Mouse (Mus musculus) midbrain, embryonic 10.5 days (tissue): ENCODE data around the gene Ift140. TPM values are rescaled to one million over a fixed set of nuclear protein-coding genes. Genes with fewer than 3 reads are reported as not detected.
A peak's percentile ranks its signal among the peaks of the same experiment; 100 is the strongest.

Experiments
- DNase-seq: peaks from one replicate; pipeline ENCODE4 v3.0.0-alpha.2; 2017; ENCODE audit warnings: low spot score
- H3K27ac ChIP-seq: fragments of 300-500 bp; sonication (generic); replicated peaks from 2 replicates; pipeline ENCODE4 v1.5.1; 2016; ENCODE audit warnings: mild to moderate bottlenecking
- H3K27me3 ChIP-seq: fragments of 300-500 bp; sonication (generic); 2 replicates; pipeline ENCODE4 v1.6.1; 2016; ENCODE audit warnings: low read depth, mild to moderate bottlenecking; ENCODE audit not compliant: poor library complexity, severe bottlenecking
- H3K36me3 ChIP-seq: fragments of 300-500 bp; sonication (generic); 2 replicates; pipeline ENCODE4 v1.6.1; 2016; ENCODE audit warnings: mild to moderate bottlenecking, moderate library complexity
- H3K4me1 ChIP-seq: fragments of 300-500 bp; sonication (generic); 2 replicates; pipeline ENCODE4 v1.6.1; 2016
- H3K4me3 ChIP-seq: fragments of 300-500 bp; sonication (generic); 2 replicates; pipeline ENCODE4 v1.5.1; 2016; ENCODE audit warnings: mild to moderate bottlenecking, moderate library complexity
- H3K9me3 ChIP-seq: fragments of 300-500 bp; sonication (generic); replicated peaks from 2 replicates; pipeline ENCODE4 v1.6.1; 2016; ENCODE audit warnings: mild to moderate bottlenecking
- WGBS: fragments of 180-500 bp; shearing (Covaris S2); methylation state at CpG from one replicate; pipeline ENCODE4 v1.1.7; 2016; 5-methylcytosine and 5-hydroxymethylcytosine counted together
- polyA plus RNA-seq: library from polyadenylated mRNA; unstranded; fragments of >200 nt; fragmentation: Nextera tagmentation; extraction: Ambion mirVana; gene quantifications from 2 replicates; pipeline ENCODE4 v1.2.1, GENCODE M21; 2016

Ift140 gene
- polyA plus RNA-seq, 1 experiment from 2014 or later: 27.0 TPM

DNA sequence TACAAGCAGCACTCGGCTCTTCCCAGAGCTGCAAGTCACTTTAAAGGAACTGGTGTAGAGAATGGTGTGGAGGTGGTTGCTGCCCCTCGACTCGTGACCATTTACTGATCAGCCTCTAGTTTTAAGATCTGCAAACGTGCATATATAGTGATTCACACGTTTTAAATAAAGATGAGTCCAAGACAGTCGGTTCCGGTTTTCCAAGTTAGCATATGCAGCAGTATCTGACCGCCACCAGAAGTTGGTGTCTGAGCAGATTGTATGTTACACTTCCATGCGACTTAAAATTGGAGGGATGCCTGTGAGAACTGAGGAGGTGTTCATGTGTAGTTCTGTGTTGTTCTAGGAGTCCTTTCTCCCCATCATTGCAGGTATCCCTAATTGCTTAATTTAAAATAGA, 37.4 kb downstream of the Ift140 start:
- 86% methylated on average over 9 of the region's 9 CpGs for WGBS
- H3K4me1 ChIP-seq: no peaks in the 10 kb centered on the region
- H3K9me3 ChIP-seq: no peaks in the 10 kb centered on the region
- no peaks in the 10 kb centered on the region for H3K27me3 ChIP-seq
- H3K36me3 ChIP-seq: peaks cover 76% of the 10 kb centered on the region
- no peak overlapping the region for H3K27ac ChIP-seq
- H3K4me3 ChIP-seq: no peak overlapping the region
- no peak for DNase-seq

DNA sequence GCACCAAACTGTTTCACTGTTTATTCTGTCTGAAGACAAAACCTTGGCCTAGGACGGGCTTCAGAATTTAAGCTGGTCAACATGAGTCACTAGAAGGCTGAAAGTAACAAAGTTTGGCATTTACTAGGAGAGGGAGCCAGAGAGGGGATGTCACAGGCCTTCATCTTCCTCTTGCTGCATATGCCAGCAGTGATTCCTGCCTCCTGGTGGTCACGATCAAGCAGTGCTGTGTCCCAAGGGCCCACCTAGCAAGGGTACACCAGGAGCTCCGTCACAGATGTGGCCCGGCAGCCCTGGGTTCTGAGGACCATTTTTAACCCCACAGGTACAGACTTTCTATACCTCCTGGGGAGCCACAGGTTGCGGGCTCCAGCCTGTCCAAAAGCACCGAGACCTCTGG, 41.2 kb downstream of the Ift140 start:
- 85% methylated on average over 6 of the region's 6 CpGs for WGBS
- Histone ChIP-seq H3K4me1 (no peaks in the 10 kb centered on the region), H3K9me3 (no peaks in the 10 kb centered on the region), H3K27ac (no peak overlapping the region), H3K36me3 (peaks cover 80% of the 10 kb centered on the region), H3K27me3 (no peaks in the 10 kb centered on the region), H3K4me3 (no peak overlapping the region)
- no peak for DNase-seq

GRCm38 (mm10) chr17:25063261-25063660, 47.4 kb downstream of the Ift140 start:
- Histone ChIP-seq H3K27me3 (no peaks in the 10 kb centered on the region), H3K27ac (no peak overlapping the region), H3K4me3 (no peak overlapping the region), H3K36me3 (peaks cover 69% of the 10 kb centered on the region), H3K4me1 (no peaks in the 10 kb centered on the region), H3K9me3 (no peaks in the 10 kb centered on the region)
- WGBS: 91% methylated on average over 4 of the region's 4 CpGs
- no peak for DNase-seq

GRCm38 (mm10) chr17:25063872-25064271, 48.0 kb downstream of the Ift140 start:
- DNase-seq: no peak
- H3K27ac ChIP-seq: no peak overlapping the region
- no peaks in the 10 kb centered on the region for H3K27me3 ChIP-seq
- H3K9me3 ChIP-seq: no peaks in the 10 kb centered on the region
- peaks cover 63% of the 10 kb centered on the region for H3K36me3 ChIP-seq
- no peak overlapping the region for H3K4me3 ChIP-seq
- 94% methylated on average over 12 of the region's 12 CpGs for WGBS
- H3K4me1 ChIP-seq: no peaks in the 10 kb centered on the region

DNA sequence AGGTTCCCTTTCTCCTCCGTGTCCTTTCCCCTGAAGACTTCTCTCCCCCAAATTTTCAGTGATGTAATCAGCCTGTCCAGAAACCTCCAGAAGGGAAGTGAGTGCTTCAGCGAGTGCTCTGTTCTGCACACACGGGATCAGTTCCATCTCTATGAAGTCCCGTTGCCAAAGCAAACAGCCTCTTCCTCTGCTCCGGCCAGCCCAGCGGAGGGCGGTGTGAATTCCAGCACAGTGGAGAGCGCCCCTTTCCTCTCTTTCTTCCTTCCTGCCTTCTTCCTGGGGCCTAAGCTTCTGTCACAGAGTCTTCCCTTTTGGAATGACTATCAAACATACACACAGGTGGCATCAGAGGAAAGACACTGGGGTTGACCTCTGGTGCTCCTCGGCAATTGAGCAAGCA, 48.5 kb downstream of the Ift140 start:
- WGBS: 79% methylated on average over 9 of the region's 9 CpGs

GRCm38 (mm10) chr17:25065189-25065588, 49.3 kb downstream of the Ift140 start:
- DNase-seq: no peak
- Histone ChIP-seq H3K4me1 (no peaks in the 10 kb centered on the region), H3K4me3 (no peak overlapping the region), H3K36me3 (peaks cover 60% of the 10 kb centered on the region), H3K9me3 (no peaks in the 10 kb centered on the region), H3K27me3 (no peaks in the 10 kb centered on the region), H3K27ac (no peak overlapping the region)
- WGBS: 89% methylated on average over 3 of the region's 3 CpGs

More for the DNA sequence above, 48.5 kb downstream of the Ift140 start:
- no peaks in the 10 kb centered on the region for H3K9me3 ChIP-seq
- H3K4me1 ChIP-seq: no peaks in the 10 kb centered on the region
- H3K27me3 ChIP-seq: no peaks in the 10 kb centered on the region
- no peak for DNase-seq
- no peak overlapping the region for H3K27ac ChIP-seq
- H3K4me3 ChIP-seq: no peak overlapping the region
- peaks cover 62% of the 10 kb centered on the region for H3K36me3 ChIP-seq

- no peak for DNase-seq
- H3K4me1 ChIP-seq: no peaks in the 10 kb centered on the region
- no peaks in the 10 kb centered on the region for H3K9me3 ChIP-seq
- no peaks in the 10 kb centered on the region for H3K27me3 ChIP-seq
- 90% methylated on average over 7 of the region's 7 CpGs for WGBS
- no peak overlapping the region for H3K27ac ChIP-seq
- H3K36me3 ChIP-seq: peaks cover 51% of the 10 kb centered on the region
- H3K4me3 ChIP-seq: no peak overlapping the region
Measured at GRCm38 (mm10) chr17:25066595-25066994, 50.7 kb downstream of the Ift140 start.

- Histone ChIP-seq H3K36me3 (peaks cover 43% of the 10 kb centered on the region), H3K9me3 (no peaks in the 10 kb centered on the region), H3K4me1 (no peaks in the 10 kb centered on the region), H3K27ac (no peak overlapping the region), H3K4me3 (no peak overlapping the region), H3K27me3 (no peaks in the 10 kb centered on the region)
- no peak for DNase-seq
- WGBS: 82% methylated on average over 8 of the region's 8 CpGs
Measured at GRCm38 (mm10) chr17:25067442-25067851, 51.6 kb downstream of the Ift140 start.

- Histone ChIP-seq H3K9me3 (no peaks in the 10 kb centered on the region), H3K4me1 (no peaks in the 10 kb centered on the region), H3K36me3 (peaks cover 33% of the 10 kb centered on the region), H3K27me3 (no peaks in the 10 kb centered on the region), H3K4me3 (no peak overlapping the region), H3K27ac (no peak overlapping the region)
- DNase-seq: no peak
- WGBS: 76% methylated on average over 2 of the region's 2 CpGs
Measured at GRCm38 (mm10) chr17:25068690-25069089, 52.8 kb downstream of the Ift140 start.

DNA sequence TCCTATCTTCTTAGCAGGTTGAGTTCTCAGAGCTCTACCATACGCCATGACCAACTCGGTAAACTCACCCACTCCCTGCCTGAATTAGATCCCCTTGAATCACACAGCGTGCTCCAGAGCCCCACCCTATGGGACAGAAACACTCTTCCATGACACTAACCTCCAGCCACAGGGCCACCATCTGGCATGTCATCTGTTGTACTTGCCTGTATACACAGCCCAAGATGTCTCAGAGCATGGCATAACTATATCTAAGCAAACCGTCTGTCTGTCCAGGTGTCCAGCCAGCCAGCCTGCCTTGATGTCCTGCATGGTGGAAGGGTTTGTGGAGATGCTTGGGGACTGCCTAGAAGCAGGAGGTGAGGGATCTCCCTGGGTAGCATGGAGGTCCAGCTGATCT, 61.0 kb downstream of the Ift140 start:
- Histone ChIP-seq H3K27ac (no peak overlapping the region), H3K36me3 (peaks cover 18% of the 10 kb centered on the region), H3K9me3 (no peaks in the 10 kb centered on the region), H3K27me3 (no peaks in the 10 kb centered on the region), H3K4me3 (no peak overlapping the region), H3K4me1 (no peaks in the 10 kb centered on the region)
- WGBS: 92% methylated on average over 4 of the region's 4 CpGs
- DNase-seq: no peak

- no peak overlapping the region for H3K27ac ChIP-seq
- DNase-seq: no peak
- WGBS: 86% methylated on average over 13 of the region's 13 CpGs
Measured at GRCm38 (mm10) chr17:25077771-25078372, 62.0 kb downstream of the Ift140 start.

DNA sequence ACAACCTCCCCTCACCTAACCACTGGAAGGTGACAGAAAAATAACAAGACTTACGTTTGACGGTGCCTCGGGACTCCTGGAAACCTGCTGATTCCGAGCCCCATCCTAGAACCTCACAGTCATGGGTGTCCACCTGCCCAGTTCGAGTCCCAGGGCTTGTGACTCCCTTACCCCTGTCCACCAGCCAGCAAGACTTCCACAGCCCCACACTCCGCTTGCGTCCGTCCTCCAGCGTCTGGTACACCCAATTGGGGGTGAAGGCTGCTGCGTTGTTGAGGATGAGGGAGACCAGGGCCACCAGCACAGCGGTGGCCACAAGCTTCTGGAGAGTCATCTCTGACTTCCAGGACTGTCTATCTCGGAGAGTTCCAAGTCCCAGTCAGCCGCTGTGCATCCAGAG, 64.3 kb downstream of the Ift140 start:
- H3K36me3 ChIP-seq: peaks cover 18% of the 10 kb centered on the region
- H3K9me3 ChIP-seq: no peaks in the 10 kb centered on the region
- peak overlapping the region; percentile 32 for H3K4me3 ChIP-seq
- no peak for DNase-seq
- no peaks in the 10 kb centered on the region for H3K27me3 ChIP-seq
- WGBS: 94% methylated on average over 13 of the region's 13 CpGs
- H3K27ac ChIP-seq: peak overlapping the region; percentile 57; the same call in 1 of the 2 replicates
- no peaks in the 10 kb centered on the region for H3K4me1 ChIP-seq

More at GRCm38 (mm10) chr17:25077771-25078372, 62.0 kb downstream of the Ift140 start:
- H3K4me3 ChIP-seq: peak overlapping the region; percentile 14; the same call in 1 of the 2 replicates
- H3K4me1 ChIP-seq: no peaks in the 10 kb centered on the region
- H3K36me3 ChIP-seq: peaks cover 18% of the 10 kb centered on the region
- no peaks in the 10 kb centered on the region for H3K9me3 ChIP-seq
- no peaks in the 10 kb centered on the region for H3K27me3 ChIP-seq

DNA sequence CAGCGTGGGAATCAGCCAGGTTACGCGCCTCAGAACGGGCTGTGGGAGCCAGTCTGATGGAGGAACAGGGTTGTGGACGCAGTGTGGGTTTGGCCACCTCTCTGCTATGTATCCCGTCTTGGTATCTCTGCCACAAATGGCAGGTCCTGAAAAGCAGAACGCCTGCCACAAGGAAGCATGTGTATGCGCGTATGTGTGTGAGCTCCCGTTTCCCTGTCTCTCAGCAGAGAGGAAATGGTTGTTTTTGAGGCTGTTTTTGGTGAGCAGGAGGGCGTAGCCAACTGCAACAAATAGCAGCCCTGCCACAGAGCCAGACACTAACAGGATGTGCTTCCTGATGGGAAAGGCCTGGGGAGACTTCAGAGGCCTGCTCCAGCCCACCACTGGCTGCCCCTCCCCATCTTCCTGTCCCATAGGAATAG, 65.1 kb downstream of the Ift140 start:
- H3K9me3 ChIP-seq: no peaks in the 10 kb centered on the region
- H3K4me3 ChIP-seq: peak overlapping the region; percentile 32
- WGBS: 85% methylated on average over 11 of the region's 11 CpGs
- peak overlapping the region; percentile 57 for H3K27ac ChIP-seq
- peaks cover 18% of the 10 kb centered on the region for H3K36me3 ChIP-seq
- H3K4me1 ChIP-seq: no peaks in the 10 kb centered on the region
- H3K27me3 ChIP-seq: no peaks in the 10 kb centered on the region
- DNase-seq: no peak
